Mouse (Mus musculus): ENCODE results near the gene Tbpl1.

- TF ChIP-seq CTCF (conservative IDR thresholded peaks at IDR 0.05; ENCODE audit: insufficient read depth, insufficient read length, low read depth, low read length) (no peak), POLR2A (IDR thresholded peaks at IDR 0.05; ENCODE audit: low read depth, low read length) (no peak)
These were observed 18.8 kb downstream of the Tbpl1 start for GRCm38 (mm10) chr10:22712955-22713354.
